Mouse (Mus musculus): ENCODE results near the gene Tmem37.

Gene Tmem37

GRCm38 (mm10) chr1:120093482-120094134 is 19.7 kb upstream of the Tmem37 start:
- DNase-seq (ENCODE audit: low spot score), result peak; percentile 93

- no peak for DNase-seq (ENCODE audit: low spot score)
Measured at GRCm38 (mm10) chr1:120090880-120091570, 17.2 kb upstream of the Tmem37 start.

GRCm38 (mm10) chr1:120089180-120089579 is 15.3 kb upstream of the Tmem37 start:
- no peak for DNase-seq (ENCODE audit: low spot score)

GRCm38 (mm10) chr1:120086644-120087043 is 12.8 kb upstream of the Tmem37 start:
- no peak for DNase-seq (ENCODE audit: low spot score)

GRCm38 (mm10) chr1:120085696-120086095 is 11.8 kb upstream of the Tmem37 start:
- no peak for DNase-seq (ENCODE audit: low spot score)

DNA sequence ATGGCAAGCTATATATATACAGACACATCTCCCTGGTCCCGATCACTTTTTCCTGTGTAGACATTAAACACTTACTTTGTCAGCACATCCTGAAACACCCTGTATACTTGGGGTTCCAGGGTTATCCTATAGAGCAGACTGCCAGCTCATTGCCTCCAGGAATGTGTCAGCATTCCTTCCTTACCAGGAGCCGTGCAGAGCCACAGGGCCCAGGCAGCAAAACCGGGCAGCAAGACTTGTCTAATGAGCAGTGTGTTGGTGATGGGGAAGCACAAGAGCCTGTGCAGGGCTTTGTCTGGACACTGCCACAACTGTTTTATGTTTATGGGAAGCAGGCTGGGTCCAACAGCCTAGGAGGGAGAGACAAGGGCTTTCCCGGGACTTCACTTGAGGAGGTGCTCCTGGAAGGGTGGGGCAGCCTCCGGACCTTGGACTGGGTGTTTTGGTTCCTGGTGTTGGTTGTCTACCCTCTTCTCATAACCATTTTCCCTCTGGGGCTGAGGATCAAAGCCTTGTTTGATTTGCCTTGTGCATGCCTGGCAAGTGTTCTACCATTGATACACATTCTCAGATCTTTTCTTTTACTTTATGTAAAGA is 10.1 kb upstream of the Tmem37 start:
- no peak for DNase-seq (ENCODE audit: low spot score)

- DNase-seq (ENCODE audit: low spot score), result no peak
Measured at GRCm38 (mm10) chr1:120082957-120083585, 9.2 kb upstream of the Tmem37 start.

- DNase-seq (ENCODE audit: low spot score), result no peak
Measured at GRCm38 (mm10) chr1:120080632-120081031, 6.8 kb upstream of the Tmem37 start.

GRCm38 (mm10) chr1:120077746-120078410 is 4.0 kb upstream of the Tmem37 start:
- no peak for DNase-seq (ENCODE audit: low spot score)

DNA sequence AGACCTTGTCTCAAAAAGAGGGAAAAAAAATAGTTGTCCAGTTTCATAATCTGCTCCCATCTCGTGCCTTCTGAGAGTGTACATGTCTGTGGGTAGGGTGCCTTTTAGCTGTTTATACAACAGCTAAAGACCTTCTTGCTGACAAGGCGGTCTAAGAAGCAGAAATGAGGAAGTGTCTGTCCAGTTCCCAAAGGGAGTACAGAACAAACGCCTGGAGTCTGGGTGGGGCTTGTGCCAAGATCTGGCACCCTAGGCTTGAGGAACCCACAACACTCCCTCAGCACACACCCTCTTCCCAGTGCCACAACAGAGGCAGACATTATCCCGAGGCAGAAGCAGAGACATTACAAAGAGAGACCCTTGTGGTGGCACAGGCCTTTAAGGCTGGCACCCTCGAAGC is 1.6 kb upstream of the Tmem37 start:
- DNase-seq (ENCODE audit: low spot score), result no peak

- DNase-seq (ENCODE audit: low spot score), result no peak
Measured at GRCm38 (mm10) chr1:120074931-120075330, 1.1 kb upstream of the Tmem37 start.

DNA sequence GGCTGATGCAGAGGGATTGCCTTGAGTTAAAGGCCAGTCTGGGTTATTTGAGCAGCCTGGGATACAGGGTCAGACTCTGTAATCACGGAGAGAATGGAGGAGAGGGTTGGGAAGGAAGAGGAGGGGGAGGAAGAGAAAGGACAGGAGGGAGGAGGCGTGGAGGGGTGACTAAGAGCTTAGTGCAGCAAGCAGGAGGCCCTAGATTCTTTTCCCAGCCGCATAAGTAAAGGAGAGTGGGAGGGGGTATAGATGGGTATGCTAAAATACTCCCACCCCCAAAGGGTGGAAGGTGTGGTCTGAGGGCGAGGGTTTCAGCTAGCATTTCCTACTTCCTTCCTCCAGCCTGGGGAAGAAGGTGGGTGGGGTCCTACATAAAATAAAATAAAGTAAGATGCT is 431 bp upstream of the Tmem37 start:
- no peak for DNase-seq (ENCODE audit: low spot score)

DNA sequence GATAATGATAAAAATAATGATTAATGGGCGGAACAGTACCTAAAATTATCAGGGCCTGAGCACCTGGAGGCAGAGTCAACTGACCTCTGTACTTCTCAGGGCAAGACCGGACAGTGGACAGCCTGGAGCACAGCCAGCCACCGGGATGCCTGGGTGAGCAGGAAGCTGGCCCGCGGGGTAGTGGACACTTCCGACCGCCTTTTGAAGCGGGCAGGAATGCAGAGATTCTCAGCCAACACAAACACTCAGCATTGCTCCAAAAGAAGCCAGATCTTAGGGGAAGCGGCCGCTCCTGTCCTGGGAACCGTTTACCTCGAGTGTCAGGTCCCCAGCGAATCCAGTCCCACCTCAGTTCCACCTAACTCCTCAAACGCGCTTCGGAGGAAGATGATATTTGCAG is 974 bp downstream of the Tmem37 start:
- DNase-seq (ENCODE audit: low spot score), result no peak

DNA sequence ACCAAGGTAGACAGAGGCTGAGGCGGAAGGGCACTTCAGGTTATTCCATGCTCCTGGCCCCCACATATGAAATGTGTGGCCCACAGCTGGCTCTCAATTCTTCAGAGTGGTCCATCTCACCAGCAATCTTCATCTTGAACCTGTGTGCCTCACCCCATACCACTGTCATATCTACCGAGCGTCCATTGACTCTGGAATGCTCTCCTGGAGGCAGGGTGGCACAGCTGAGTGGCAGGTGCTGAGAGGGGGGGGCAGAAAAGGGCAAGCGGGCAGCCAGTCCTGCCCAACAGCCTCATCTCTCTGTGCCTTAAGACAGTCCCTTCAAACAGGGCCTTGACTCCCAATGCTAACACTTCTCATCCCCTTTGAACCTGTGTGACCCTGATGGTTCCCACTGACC is 2.7 kb downstream of the Tmem37 start:
- no peak for DNase-seq (ENCODE audit: low spot score)

DNA sequence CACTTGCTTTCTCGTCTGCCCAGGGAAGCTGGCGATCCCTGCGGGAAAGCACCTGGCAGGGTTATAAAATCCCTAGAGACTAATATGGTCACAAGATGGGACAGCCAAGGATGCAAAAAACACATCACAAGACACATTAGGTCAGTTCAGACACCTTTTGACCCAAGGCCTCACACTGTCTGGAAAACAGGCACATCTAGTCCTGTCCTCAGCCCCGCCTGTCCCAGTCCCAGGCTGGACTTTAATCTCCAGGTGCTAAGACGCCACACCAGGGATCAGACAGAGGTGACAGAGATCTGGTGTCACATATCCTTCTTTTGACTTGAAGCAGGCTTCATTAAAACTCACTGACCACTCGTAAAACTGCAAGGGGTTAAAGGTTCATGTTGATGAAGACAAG is 3.7 kb downstream of the Tmem37 start:
- DNase-seq (ENCODE audit: low spot score), result no peak

DNA sequence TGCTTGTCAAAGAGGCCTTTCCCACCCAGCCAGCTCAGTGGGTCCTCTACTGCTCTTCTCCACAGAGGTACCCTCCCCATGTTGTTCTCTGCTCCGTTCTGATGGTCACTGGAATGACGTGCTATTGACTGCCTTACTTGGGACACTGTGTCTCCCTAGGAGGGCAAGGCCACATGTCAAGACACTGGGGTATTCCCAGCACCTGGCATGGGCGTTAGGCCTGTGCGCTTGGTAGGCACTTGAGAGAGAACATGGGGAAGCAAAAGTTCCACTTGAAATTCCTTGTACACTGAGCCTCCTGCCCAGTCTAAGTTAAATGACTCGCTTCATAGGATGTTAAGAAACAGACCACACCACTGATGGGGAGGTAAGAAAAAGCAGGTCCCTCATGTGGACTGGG is 4.8 kb downstream of the Tmem37 start:
- no peak for DNase-seq (ENCODE audit: low spot score)

- no peak for DNase-seq (ENCODE audit: low spot score)
Measured at GRCm38 (mm10) chr1:120066625-120067024, 7.2 kb downstream of the Tmem37 start.

GRCm38 (mm10) chr1:120066159-120066558 is 7.7 kb downstream of the Tmem37 start:
- no peak for DNase-seq (ENCODE audit: low spot score)

DNA sequence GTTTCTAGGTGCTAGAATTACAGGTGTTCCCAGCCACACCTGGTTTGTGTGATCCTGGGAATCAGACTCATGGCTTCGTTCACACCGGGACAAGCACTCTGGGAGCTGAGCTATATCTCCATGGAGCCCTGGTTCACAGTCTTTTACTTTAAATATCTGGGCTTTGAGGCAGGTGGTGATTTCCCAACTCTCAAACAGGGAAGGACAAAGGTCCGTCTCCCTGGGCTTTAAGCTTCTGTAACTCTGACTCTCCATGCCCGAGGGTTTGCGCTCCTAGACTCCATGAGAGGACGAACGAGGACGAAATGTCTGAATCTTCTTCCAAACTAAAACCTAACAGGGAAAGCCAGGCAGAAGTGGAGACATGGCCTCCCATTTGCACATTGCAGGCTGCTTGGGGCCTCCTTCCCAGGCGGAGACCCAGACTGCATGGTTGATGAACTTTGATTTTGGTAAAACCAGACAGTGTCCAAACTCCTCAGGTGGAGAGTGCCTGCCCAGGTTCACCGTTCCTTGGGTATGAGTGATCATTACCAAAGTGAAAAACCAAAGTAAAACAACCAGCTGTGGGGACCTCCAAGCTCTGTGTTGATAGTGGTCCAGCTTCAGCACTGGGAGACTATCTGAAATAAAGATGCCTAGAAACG is 9.7 kb downstream of the Tmem37 start:
- no peak for DNase-seq (ENCODE audit: low spot score)

DNA sequence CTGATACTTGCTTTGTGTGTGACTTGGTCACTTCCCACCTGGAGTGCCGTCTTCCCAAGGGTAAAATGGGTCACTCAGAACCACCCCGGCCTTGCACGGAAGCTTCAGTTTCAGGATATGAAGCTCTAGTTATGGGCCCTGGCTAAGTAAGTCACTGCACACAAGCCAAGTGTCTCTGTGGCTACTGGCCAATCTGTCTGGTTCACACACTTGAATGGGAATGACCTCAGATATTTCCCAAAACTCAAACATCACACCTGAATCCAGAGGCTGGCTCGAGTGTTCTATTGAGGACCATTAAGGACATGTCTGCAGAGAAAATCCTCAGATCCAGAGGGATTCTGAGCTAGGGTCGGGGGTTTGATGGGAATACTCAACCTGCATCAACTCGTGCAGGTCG is 11.6 kb downstream of the Tmem37 start:
- DNase-seq (ENCODE audit: low spot score), result no peak

- DNase-seq (ENCODE audit: low spot score), result no peak
Measured at GRCm38 (mm10) chr1:120060687-120061086, 13.2 kb downstream of the Tmem37 start.
